Mouse (Mus musculus): ENCODE measurements at regions not wholly inside any gene's neighbourhood (a gene's known extent, or its start where the extent isn't known, plus 50 kb on each side); places are given as distances from the start of the nearest gene placed in this dataset.

DNA sequence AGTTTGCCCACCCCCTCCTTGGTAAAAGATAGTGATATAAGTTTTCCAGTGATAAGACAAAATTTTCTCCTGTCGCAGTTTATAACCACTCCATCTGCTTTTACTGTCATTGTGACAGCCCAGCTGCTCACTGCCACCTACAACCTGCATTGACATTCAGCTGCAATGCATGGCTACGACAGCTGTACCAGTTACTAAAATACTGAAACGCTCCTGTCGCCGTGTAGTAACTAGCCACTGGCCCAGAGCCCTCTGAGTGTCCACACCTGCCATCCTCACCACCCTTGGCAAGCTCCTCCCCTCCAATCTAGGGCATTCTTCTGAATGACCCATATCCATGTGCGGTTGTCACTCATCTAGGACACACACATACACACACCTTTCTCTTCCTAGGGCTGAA, 286.2 kb downstream of the Bcor start:
- 53% methylated on average over 6 of the region's 6 CpGs for WGBS (ENCODE audit: insufficient replicate concordance)
- no peak for TF ChIP-seq CTCF (IDR thresholded peaks at IDR 0.05; ENCODE audit: low read depth)
- no peak for TF ChIP-seq EP300 (IDR thresholded peaks at IDR 0.05; ENCODE audit: low read depth)

DNA sequence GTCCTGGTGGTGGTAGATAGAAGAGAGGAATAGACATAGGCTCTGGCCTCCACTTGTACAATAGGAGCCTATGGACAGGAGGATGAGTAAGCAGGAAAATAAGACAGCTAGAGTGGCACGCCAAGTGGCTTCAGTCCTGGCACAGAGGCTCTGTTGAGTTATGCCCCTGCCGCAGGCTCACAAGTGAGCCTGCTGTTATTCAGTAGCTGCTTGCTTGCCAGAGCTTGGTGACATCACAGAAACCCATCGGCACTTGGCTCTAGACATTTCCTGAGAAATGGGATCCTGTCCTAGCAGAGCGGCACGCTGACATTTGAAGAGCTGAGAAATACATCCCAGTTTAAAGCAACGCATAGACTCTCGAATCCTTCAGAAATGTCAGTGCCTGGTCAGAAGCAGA, 283.5 kb downstream of the Bcor start:
- ATAC-seq (ENCODE audit: insufficient read depth) = no peak
- TF ChIP-seq CTCF (IDR thresholded peaks at IDR 0.05; ENCODE audit: low read depth) (no peak), EP300 (IDR thresholded peaks at IDR 0.05; ENCODE audit: low read depth) (no peak)
- Histone ChIP-seq H3K36me3 (replicated peaks; ENCODE audit: control insufficient read depth, insufficient read depth, low read depth) (no peaks in the 10 kb centered on the region), H3K4me2 (ENCODE audit: low read depth) (no peak overlapping the region), H3K4me3 (ENCODE audit: insufficient read depth in 1 of 2, low read depth in 2 of 2, low read length in 2 of 2) (no peak overlapping the region), H3K9me3 (ENCODE audit: control insufficient read depth, low read length) (no peaks in the 10 kb centered on the region), H3K27ac (no peak overlapping the region), H3K27me3 (ENCODE audit: control insufficient read depth, insufficient read depth, low read length) (no peaks in the 10 kb centered on the region), H3K4me1 (replicated peaks; ENCODE audit: control insufficient read depth in 2 of 2, insufficient read depth in 2 of 2, low read length in 1 of 2) (no peaks in the 10 kb centered on the region), H3K9ac (replicated peaks) (no peak overlapping the region)
- 69% methylated on average over 7 of the region's 7 CpGs for WGBS (ENCODE audit: insufficient replicate concordance)
- no peak for DNase-seq (ENCODE audit: low read depth in 3 of 3, low spot score in 3 of 3)

More for the DNA sequence above, 286.2 kb downstream of the Bcor start:
- no peaks in the 10 kb centered on the region for H3K4me1 ChIP-seq (replicated peaks; ENCODE audit: control insufficient read depth in 2 of 2, insufficient read depth in 2 of 2, low read length in 1 of 2)
- H3K9ac ChIP-seq (replicated peaks) = no peak overlapping the region
- no peak overlapping the region for H3K27ac ChIP-seq
- no peaks in the 10 kb centered on the region for H3K9me3 ChIP-seq (ENCODE audit: control insufficient read depth, low read length)
- H3K36me3 ChIP-seq (replicated peaks; ENCODE audit: control insufficient read depth, insufficient read depth, low read depth) = no peaks in the 10 kb centered on the region
- no peak overlapping the region for H3K4me2 ChIP-seq (ENCODE audit: low read depth)
- no peak for DNase-seq (ENCODE audit: low read depth in 3 of 3, low spot score in 3 of 3)
- no peaks in the 10 kb centered on the region for H3K27me3 ChIP-seq (ENCODE audit: control insufficient read depth, insufficient read depth, low read length)
- H3K4me3 ChIP-seq (ENCODE audit: insufficient read depth in 1 of 2, low read depth in 2 of 2, low read length in 2 of 2) = no peak overlapping the region
- no peak for ATAC-seq (ENCODE audit: insufficient read depth)

DNA sequence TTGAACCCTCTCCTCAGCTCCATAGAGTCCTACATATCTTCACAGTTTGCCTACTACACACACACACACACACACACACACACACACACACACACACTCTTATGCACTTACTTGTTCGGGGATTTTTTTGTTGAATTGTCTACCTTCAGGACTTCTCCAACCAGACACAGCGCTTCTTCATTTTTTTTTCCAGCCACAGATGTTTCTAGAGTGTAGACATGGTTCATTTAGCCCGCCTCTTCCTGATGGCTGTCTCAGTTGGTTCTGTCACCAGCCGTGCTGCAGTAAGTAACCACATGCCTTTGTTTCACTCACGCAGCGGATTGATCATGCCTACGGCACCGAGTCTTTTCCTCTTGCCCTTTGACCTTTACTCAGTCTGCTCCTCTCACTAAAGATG, 282.1 kb downstream of the Bcor start:
- Histone ChIP-seq H3K4me1 (replicated peaks; ENCODE audit: control insufficient read depth in 2 of 2, insufficient read depth in 2 of 2, low read length in 1 of 2) (no peaks in the 10 kb centered on the region), H3K4me2 (ENCODE audit: low read depth) (no peak overlapping the region), H3K4me3 (ENCODE audit: insufficient read depth in 1 of 2, low read depth in 2 of 2, low read length in 2 of 2) (no peak overlapping the region), H3K9ac (replicated peaks) (no peak overlapping the region), H3K27ac (no peak overlapping the region), H3K36me3 (replicated peaks; ENCODE audit: control insufficient read depth, insufficient read depth, low read depth) (no peaks in the 10 kb centered on the region), H3K9me3 (ENCODE audit: control insufficient read depth, low read length) (no peaks in the 10 kb centered on the region), H3K27me3 (ENCODE audit: control insufficient read depth, insufficient read depth, low read length) (no peaks in the 10 kb centered on the region)
- no peak for DNase-seq (ENCODE audit: low read depth in 3 of 3, low spot score in 3 of 3)
- TF ChIP-seq EP300 (IDR thresholded peaks at IDR 0.05; ENCODE audit: low read depth) = no peak
- TF ChIP-seq CTCF (IDR thresholded peaks at IDR 0.05; ENCODE audit: low read depth) = no peak
- ATAC-seq (ENCODE audit: insufficient read depth) = no peak
- 50% methylated on average over 8 of the region's 8 CpGs for WGBS (ENCODE audit: insufficient replicate concordance)

DNA sequence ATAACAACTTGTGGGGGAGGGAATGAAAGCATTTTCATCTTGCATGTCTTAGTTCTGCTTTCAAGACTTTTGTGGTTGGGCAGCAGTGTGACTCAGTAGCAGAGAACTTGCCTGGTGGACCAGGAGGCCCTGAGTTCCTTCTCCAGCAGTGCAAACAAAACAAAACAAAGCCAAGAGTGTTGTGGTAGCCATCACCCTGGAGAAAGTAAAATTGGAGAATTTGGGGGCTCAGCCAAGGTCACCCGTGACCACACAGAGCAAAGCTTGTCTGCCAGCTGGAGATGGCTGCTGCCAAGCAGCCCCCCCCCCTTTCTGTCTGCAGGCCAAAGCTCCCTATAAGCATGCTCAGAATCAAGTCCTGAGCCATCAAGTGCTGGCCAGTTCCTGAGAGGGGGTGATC, 279.2 kb downstream of the Bcor start:
- no peaks in the 10 kb centered on the region for H3K4me1 ChIP-seq (replicated peaks; ENCODE audit: control insufficient read depth in 2 of 2, insufficient read depth in 2 of 2, low read length in 1 of 2)
- no peaks in the 10 kb centered on the region for H3K27me3 ChIP-seq (ENCODE audit: control insufficient read depth, insufficient read depth, low read length)
- DNase-seq (ENCODE audit: low read depth in 3 of 3, low spot score in 3 of 3) (no peak), ATAC-seq (ENCODE audit: insufficient read depth) (no peak)
- no peaks in the 10 kb centered on the region for H3K9me3 ChIP-seq (ENCODE audit: control insufficient read depth, low read length)
- H3K27ac ChIP-seq = no peak overlapping the region
- H3K4me2 ChIP-seq (ENCODE audit: low read depth) = no peak overlapping the region
- TF ChIP-seq EP300 (IDR thresholded peaks at IDR 0.05; ENCODE audit: low read depth) (no peak), CTCF (IDR thresholded peaks at IDR 0.05; ENCODE audit: low read depth) (no peak)
- no peak overlapping the region for H3K9ac ChIP-seq (replicated peaks)
- 67% methylated on average over 1 of the region's 1 CpGs for WGBS (ENCODE audit: insufficient replicate concordance)
- H3K4me3 ChIP-seq (ENCODE audit: insufficient read depth in 1 of 2, low read depth in 2 of 2, low read length in 2 of 2) = no peak overlapping the region
- H3K36me3 ChIP-seq (replicated peaks; ENCODE audit: control insufficient read depth, insufficient read depth, low read depth) = no peaks in the 10 kb centered on the region

DNA sequence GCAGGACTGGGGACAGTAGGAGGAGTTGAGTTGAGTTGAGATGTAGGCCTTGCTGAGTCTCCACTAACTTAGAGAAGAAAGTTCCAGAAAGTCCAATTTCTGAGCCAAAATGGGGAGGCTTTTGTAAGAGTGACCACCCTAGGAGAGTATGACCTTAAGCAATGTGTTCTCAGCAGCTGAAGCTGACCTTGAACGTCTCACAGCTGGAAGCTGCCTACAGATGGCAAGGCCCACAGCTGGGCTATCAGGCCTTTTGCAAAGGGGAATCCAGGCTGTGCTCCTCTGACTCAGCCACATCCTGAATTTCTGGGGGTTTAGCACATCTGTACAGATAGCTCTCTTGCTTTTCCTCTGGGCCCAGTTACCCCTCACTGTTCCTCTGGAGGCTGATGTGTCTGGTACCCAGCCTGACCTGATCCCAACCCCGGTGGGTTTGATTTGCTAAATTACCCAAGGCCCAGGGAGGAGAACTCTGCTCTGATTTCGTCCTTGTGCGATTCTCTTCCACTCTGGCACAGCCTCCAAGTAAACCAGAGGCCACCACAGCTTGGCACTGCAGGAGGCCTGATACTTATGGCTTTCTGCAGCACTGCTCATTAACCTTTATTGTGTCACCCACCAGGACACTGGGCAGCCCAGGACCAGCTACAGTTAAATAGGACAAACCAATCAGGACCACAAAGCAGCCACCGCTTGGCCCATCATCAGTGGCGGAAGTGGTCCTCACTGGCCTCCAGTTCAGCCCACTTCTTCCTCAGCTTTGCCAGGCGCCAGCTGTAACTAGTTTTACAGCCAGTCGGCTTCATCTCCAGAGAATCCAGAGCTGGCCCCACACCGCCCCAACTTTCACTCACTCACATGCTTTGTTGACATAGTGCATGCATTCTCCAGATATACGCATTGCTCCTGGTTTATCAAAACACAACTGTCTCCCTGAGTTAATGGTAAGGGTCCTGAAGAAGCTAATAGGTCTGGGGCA, 276.1 kb downstream of the Bcor start:
- Histone ChIP-seq H3K4me2 (ENCODE audit: low read depth) (no peak overlapping the region), H3K27ac (no peak overlapping the region), H3K4me3 (ENCODE audit: insufficient read depth in 1 of 2, low read depth in 2 of 2, low read length in 2 of 2) (no peak overlapping the region), H3K4me1 (replicated peaks; ENCODE audit: control insufficient read depth in 2 of 2, insufficient read depth in 2 of 2, low read length in 1 of 2) (peaks cover 0 to 3% of the 10 kb centered on the region in 2 experiments; a peak in 1 of 4 replicates), H3K9ac (replicated peaks) (no peak overlapping the region), H3K36me3 (replicated peaks; ENCODE audit: control insufficient read depth, insufficient read depth, low read depth) (no peaks in the 10 kb centered on the region), H3K9me3 (ENCODE audit: control insufficient read depth, low read length) (no peaks in the 10 kb centered on the region), H3K27me3 (ENCODE audit: control insufficient read depth, insufficient read depth, low read length) (no peaks in the 10 kb centered on the region)
- ATAC-seq (ENCODE audit: insufficient read depth) (no peak), DNase-seq (ENCODE audit: low read depth in 3 of 3, low spot score in 3 of 3) (no peak)
- TF ChIP-seq EP300 (IDR thresholded peaks at IDR 0.05; ENCODE audit: low read depth) (no peak), CTCF (IDR thresholded peaks at IDR 0.05; ENCODE audit: low read depth) (no peak)
- WGBS (ENCODE audit: insufficient replicate concordance) = 56% methylated on average over 10 of the region's 10 CpGs

Measured in liver, embryonic 14.5 days (tissue).